Mouse (Mus musculus) cortical plate, adult 2 months (tissue): ENCODE results near the gene Zfp318. TPM values are rescaled to one million over a fixed set of nuclear protein-coding genes. Genes with fewer than 3 reads are reported as not detected.

Experiments used
- H3K27ac ChIP-seq: fragments of 200-500 bp; 2 replicates; pipeline ENCODE4 v1.5.1; 2012; ENCODE audit warnings: low read length, control low read depth, inconsistent platforms; ENCODE audit not compliant: insufficient read depth
- H3K4me1 ChIP-seq: fragments of 200-500 bp; 2 replicates; pipeline ENCODE4 v1.6.1; 2011; ENCODE audit warnings: low read length; ENCODE audit not compliant: control insufficient read depth, insufficient read depth
- H3K4me3 ChIP-seq: fragments of 200-500 bp; 2 replicates; pipeline ENCODE4 v1.5.1; 2011; ENCODE audit warnings: mild to moderate bottlenecking, low read length, control low read depth; ENCODE audit not compliant: insufficient read depth
- CTCF ChIP-seq: fragments of 200-500 bp; IDR thresholded peaks from 2 replicates; pipeline ENCODE4 v1.5.1; 2011; ENCODE audit warnings: mild to moderate bottlenecking, control low read depth, low read length; ENCODE audit not compliant: insufficient read depth; ENCODE audit errors: extremely low read depth
- POLR2A ChIP-seq: fragments of 200-500 bp; IDR thresholded peaks from 2 replicates; pipeline ENCODE4 v1.6.1; 2011; ENCODE audit warnings: mild to moderate bottlenecking, low read length, control low read depth; ENCODE audit not compliant: insufficient read depth; ENCODE audit errors: extremely low read depth
- polyA plus RNA-seq: library from polyadenylated mRNA; depleted of rRNA; stranded (reverse); fragments of >200 nt; gene quantifications from 2 replicates; pipeline ENCODE4 v1.2.3, GENCODE M21; 2012

The Zfp318 gene
- polyA plus RNA-seq, 1 experiment: 29.4 TPM

GRCm38 (mm10) chr17:46408478-46408877 is 24.9 kb downstream of the Zfp318 start:
- no peak overlapping the region for H3K27ac ChIP-seq
- peak; percentile 47 for TF ChIP-seq CTCF
- no peak for TF ChIP-seq POLR2A
- no peak overlapping the region for H3K4me3 ChIP-seq
- H3K4me1 ChIP-seq: no peaks in the 10 kb centered on the region

GRCm38 (mm10) chr17:46418628-46419027 is 35.1 kb downstream of the Zfp318 start:
- TF ChIP-seq CTCF: no peak
- no peak for TF ChIP-seq POLR2A
- Histone ChIP-seq H3K4me1 (no peaks in the 10 kb centered on the region), H3K27ac (no peak overlapping the region), H3K4me3 (no peak overlapping the region)

DNA sequence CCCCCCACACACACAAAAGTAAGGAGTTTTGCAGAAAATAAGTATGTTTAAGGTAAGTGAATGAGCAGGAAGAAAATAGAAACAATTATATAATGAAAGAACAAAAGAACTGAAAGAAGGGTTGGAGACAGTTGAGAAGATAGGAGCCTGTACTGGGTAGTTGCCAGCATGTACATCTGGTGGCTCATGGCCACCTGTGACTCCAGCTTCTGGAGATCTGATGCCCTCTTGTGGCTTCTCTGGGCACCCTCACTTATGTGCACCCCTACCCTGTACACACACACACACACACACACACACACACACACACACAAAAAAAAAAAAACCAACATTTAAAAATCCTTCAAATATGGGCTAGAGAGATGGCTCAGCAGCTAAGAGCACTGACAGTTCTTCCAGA is 36.2 kb downstream of the Zfp318 start:
- TF ChIP-seq POLR2A (no peak), CTCF (no peak)
- no peak overlapping the region for H3K4me3 ChIP-seq
- no peaks in the 10 kb centered on the region for H3K4me1 ChIP-seq
- H3K27ac ChIP-seq: no peak overlapping the region

GRCm38 (mm10) chr17:46426496-46426895 is 43.0 kb downstream of the Zfp318 start:
- TF ChIP-seq CTCF (no peak), POLR2A (no peak)
- Histone ChIP-seq H3K27ac (no peak overlapping the region), H3K4me3 (no peak overlapping the region), H3K4me1 (no peaks in the 10 kb centered on the region)

DNA sequence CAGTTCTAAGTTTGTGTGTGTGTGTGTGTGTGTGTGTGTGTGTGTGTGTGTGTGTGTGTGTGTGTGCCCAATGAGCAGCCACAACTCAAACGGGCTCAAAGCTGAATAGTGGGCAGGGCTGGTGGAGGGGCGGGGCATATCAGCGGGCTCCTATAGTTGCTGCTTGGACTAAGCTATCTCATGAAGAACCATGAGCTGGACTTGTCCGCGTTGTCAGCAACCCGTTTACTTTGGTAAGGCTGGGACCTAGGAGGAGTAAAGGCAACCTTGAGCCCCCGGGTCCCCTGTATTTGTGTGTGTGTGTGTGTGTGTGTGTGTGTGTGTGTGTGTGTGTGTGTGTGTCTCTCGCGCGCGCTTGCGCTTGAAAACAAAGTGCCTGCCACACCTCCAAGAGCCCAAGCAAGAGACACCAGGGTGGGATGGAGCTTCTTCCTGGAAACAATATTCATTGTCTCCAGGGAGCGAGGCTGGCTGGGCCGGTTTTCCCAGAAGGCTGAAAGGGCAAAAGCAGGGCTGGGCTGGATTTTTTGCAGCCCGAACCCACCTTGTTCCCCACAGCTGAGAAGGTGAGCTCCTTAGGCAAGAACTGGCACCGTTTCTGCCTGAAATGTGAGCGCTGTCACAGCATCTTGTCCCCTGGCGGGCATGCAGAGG is 45.4 kb downstream of the Zfp318 start, which contains the start of gene Crip3:
Crip3 (plus strand) TSS at position 166 of the 654 bp plus-strand sequence.
- Histone ChIP-seq H3K27ac (no peak within 1 kb of the TSS), H3K4me3 (no peak within 1 kb of the TSS), H3K4me1 (no peaks in the 10 kb centered on the region)
- TF ChIP-seq CTCF (no peak), POLR2A (no peak)

GRCm38 (mm10) chr17:46433627-46434026 is 50.1 kb downstream of the Zfp318 start:
- no peak overlapping the region for H3K4me3 ChIP-seq
- H3K27ac ChIP-seq: no peak overlapping the region
- TF ChIP-seq CTCF: no peak
- no peaks in the 10 kb centered on the region for H3K4me1 ChIP-seq

GRCm38 (mm10) chr17:46436672-46437366 is 53.3 kb downstream of the Zfp318 start:
- H3K4me1 ChIP-seq: no peaks in the 10 kb centered on the region

GRCm38 (mm10) chr17:46438298-46438873 is 54.9 kb downstream of the Zfp318 start, which contains the start of gene Slc22a7:
Slc22a7 (minus strand) TSS chr17:46438457.
- Histone ChIP-seq H3K27ac (no peak within 1 kb of the TSS), H3K4me1 (no peaks in the 10 kb centered on the region), H3K4me3 (no peak within 1 kb of the TSS)
- no peak for TF ChIP-seq CTCF
- no peak for TF ChIP-seq POLR2A

More at GRCm38 (mm10) chr17:46436672-46437366, 53.3 kb downstream of the Zfp318 start:
- TF ChIP-seq CTCF (peak; percentile 26; the same call in 1 of the 2 replicates), POLR2A (no peak)
- H3K27ac ChIP-seq: no peak overlapping the region
- H3K4me3 ChIP-seq: no peak overlapping the region

- Histone ChIP-seq H3K27ac (no peak overlapping the region), H3K4me3 (no peak overlapping the region), H3K4me1 (no peaks in the 10 kb centered on the region)
- TF ChIP-seq POLR2A: no peak
- no peak for TF ChIP-seq CTCF
Observed at GRCm38 (mm10) chr17:46439176-46439575, 55.6 kb downstream of the Zfp318 start.

DNA sequence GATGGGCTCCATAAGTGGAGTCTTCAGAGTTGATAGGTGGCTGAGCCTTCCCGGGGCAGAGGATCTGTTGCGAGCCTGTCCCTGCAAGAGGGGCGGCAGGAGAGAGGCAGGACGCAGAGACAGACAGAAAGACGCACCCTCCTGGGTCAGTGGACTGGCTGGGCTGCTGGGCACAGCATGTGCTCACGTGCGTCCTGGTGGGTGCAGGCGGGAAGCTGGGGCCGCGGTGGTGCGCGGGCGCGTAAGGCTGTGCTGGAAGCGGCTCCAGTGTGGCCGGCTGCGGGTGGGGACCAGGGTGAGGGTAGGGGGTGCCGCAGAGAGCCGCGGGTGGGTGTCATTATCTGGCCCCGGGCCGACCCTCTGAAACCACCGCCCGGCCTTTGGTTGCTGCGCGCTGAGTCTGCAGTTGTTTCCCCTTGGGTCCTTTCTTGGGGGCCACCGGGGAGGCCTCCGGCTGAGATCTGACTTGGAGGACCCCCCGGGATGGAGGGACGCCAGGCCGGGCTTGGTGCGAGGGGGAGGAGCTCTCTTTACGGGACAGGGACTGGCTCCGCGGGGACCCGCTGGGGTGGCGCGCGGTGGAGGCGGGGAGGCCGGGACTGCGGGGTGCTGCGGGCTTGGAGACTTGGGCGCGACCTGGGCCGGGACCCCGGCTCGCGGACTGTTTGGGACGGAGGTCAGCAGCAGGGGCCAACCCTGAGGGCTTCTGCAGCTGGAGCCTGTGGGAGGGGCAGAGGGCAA is 61.5 kb downstream of the Zfp318 start:
- TF ChIP-seq CTCF (no peak), POLR2A (no peak)
- H3K27ac ChIP-seq: no peak overlapping the region
- no peak overlapping the region for H3K4me3 ChIP-seq
- H3K4me1 ChIP-seq: no peaks in the 10 kb centered on the region

GRCm38 (mm10) chr17:46446264-46446663 is 62.7 kb downstream of the Zfp318 start:
- Histone ChIP-seq H3K4me1 (no peaks in the 10 kb centered on the region), H3K27ac (no peak overlapping the region), H3K4me3 (no peak overlapping the region)
- TF ChIP-seq POLR2A: no peak
- no peak for TF ChIP-seq CTCF
